Mouse (Mus musculus) gonadal fat pad, adult 2 months (tissue): Measurements from ENCODE around the gene Evc2. TPM values are rescaled to one million over a fixed set of nuclear protein-coding genes. Genes with fewer than 3 reads are reported as not detected.

Experiments used
- DNase-seq: peaks from one replicate; pipeline ENCODE4 v3.0.0-alpha.2; 2012; ENCODE audit warnings: low read depth
- polyA plus RNA-seq: library from polyadenylated mRNA; depleted of rRNA; stranded (reverse); fragments of >200 nt; gene quantifications from 2 replicates; pipeline ENCODE4 v1.2.3, GENCODE M21; 2012; rRNA removed

The Evc2 gene
- 11.9 and 12.5 TPM in 2 replicates for polyA plus RNA-seq

DNA sequence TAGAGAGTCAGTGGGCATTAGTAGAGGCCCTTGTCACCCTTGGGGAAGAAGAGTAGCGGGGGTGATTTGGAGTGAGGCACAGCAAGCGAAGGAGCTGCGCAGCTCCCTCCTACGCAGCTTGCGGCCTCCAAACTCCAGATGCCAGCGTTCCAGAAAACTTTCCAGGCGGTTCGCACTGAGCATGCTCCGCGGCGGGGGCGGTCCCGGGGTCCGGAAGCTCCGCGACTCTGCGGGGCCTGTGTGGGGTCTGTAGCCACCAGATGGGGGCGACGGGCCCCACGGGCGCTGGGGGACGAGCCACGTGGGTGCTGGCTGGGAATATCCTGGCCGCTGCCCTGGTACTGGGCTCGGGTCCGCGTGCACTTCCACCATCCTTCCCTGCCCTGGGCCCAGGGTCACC lies at the start of gene Evc2:
Evc2 (plus strand) TSS at position 212 of the 400 bp plus-strand sequence.
- no peak for DNase-seq

GRCm38 (mm10) chr5:37289236-37289635 lies 49.1 kb upstream of the Evc2 start:
- no peak for DNase-seq

GRCm38 (mm10) chr5:37290983-37291382 lies 47.3 kb upstream of the Evc2 start:
- DNase-seq, result no peak

GRCm38 (mm10) chr5:37296717-37297116 lies 41.6 kb upstream of the Evc2 start:
- DNase-seq, result no peak

- no peak for DNase-seq
Measured at GRCm38 (mm10) chr5:37298370-37298769, 39.9 kb upstream of the Evc2 start.

- DNase-seq, result no peak
Measured at GRCm38 (mm10) chr5:37310026-37310425, 28.3 kb upstream of the Evc2 start.

GRCm38 (mm10) chr5:37312980-37313722 lies 25.1 kb upstream of the Evc2 start:
- DNase-seq, result no peak

GRCm38 (mm10) chr5:37318715-37319114 lies 19.6 kb upstream of the Evc2 start:
- no peak for DNase-seq

DNA sequence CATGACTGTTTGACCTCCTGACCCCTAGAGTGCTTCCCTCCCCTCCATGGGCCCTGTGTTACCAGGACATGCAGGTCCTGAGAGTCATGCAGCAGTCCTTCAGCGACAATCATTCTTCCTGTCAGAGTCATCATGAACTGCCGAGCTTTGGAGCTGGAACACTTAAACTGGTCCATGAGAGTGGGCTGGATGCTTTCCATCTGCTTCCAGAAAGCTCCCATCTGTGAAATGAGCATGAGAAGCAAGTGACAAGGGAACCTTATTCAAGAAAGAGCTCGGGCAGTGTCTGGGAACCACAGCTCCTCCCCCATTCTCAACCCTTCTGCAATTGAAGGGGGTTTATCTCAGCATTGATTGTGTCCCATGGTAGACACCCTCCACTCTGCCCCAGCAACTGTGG lies 18.1 kb upstream of the Evc2 start:
- no peak for DNase-seq

DNA sequence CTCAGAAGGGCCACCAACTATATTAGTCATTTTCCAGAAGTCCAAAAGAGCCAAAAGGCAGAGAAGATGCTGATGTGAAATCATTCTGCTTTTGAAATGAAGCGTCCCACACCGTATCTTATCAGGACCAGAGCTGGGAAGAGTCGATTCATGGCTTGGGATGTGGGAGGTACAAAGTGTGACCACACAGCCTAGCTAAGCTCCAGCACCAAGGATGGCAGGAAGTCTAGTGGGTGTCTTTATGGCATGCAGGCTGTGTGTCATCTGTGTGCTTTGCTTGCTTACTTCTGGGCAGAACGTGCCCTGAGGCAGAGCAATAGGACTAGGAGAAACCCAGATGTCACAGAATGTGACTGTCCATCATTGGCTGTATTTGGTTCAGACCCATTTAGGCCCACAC lies 17.5 kb upstream of the Evc2 start:
- no peak for DNase-seq

- no peak for DNase-seq
Measured at GRCm38 (mm10) chr5:37326675-37327074, 11.6 kb upstream of the Evc2 start.

- DNase-seq, result no peak
Measured at GRCm38 (mm10) chr5:37330449-37331132, 7.7 kb upstream of the Evc2 start.

DNA sequence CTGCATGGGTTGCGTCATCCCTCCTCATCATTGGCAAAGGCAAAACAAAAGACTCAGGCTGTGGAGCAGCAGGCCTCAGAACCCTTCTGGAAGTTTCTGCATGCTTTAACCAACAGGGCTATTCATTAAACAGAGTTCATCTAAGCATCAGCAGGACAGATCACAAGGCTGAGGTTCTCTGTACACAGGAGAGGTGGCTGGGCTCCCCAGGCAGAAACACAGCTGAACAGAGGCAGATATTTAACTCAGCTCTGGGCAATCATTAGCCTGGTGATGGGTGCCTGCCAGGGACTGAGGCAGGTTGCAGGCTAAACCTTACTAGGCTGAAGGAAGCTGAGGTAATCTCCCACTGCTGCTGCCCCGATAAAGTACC lies 7.2 kb upstream of the Evc2 start:
- DNase-seq, result no peak

DNA sequence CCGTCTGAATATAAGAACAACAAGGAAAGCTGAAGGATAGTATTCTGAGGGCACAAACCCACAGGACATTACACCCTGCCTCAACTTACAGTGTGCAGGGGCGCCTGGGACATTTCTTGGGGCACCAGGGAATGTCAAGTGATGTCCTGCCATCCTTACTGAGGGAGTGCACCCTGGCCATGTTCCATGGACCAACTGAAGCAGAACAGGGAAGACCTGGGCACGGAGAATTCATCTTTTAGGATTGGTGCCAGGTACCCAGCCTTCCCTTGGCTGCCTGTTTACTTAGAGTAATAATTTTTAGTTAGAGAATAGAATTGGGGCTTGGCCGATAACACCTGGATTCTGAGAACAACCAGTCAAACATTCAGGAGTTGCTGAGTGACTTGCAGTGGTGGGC lies 6.2 kb upstream of the Evc2 start:
- DNase-seq, result no peak

DNA sequence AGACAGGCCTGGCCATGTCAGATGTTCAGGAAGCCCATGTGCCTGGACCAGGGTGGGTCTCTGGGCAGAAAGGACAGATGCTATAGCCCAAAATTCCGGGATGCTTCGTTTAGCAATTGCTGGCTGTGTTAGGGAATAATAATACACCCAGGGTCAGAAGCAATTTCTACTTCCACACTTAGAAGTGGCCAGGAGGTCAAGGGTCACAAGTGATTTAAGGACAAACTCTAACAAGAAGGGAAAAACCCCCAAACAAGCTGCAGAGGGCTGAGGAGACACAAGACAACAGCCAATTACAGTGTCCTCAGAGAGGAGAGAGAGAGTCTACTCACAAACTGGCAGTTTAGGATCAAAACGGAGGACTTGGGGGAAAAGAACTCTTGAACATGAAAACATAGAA lies 3.2 kb upstream of the Evc2 start:
- DNase-seq, result no peak

DNA sequence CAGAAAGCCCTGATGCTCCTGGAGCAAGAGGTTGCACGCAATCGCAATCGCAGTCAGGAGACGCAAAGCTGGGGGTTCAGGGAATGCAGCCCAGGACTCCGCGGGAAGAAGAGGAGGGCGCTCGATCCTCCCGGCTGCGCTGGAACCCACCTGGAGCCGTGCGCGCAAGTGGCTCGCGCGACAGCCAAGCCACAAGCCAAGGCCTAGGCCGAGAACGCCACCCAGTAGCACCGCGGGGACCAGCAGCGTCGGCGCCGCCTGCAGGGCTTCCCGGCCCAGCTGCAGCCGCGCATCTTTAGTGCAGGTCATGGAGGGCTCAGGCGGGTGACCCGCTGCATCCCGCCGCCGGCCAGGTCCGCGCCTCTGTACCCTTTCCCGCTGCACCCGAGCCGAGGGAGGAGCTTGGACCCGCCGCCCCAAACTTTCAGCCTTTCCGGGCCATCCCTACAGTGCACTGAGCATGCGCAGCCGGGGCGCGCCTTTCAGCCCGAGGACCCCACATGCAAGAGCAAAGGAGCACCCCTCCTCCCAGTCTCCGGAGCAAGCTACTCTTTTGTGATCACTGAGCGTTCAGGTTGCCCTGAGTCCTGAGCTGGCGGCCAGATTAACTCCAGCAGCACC lies 1.7 kb upstream of the Evc2 start, which contains the start of gene Evc:
Evc (minus strand) TSS at position 410 of the 621 bp plus-strand sequence.
- DNase-seq, result no peak

- no peak for DNase-seq
Measured at GRCm38 (mm10) chr5:37337696-37338095, 603 bp upstream of the Evc2 start.

GRCm38 (mm10) chr5:37343962-37344361 lies 5.7 kb downstream of the Evc2 start:
- no peak for DNase-seq

- no peak for DNase-seq
Measured at GRCm38 (mm10) chr5:37351791-37352190, 13.5 kb downstream of the Evc2 start.

- DNase-seq, result no peak
Measured at GRCm38 (mm10) chr5:37354385-37354784, 16.1 kb downstream of the Evc2 start.

DNA sequence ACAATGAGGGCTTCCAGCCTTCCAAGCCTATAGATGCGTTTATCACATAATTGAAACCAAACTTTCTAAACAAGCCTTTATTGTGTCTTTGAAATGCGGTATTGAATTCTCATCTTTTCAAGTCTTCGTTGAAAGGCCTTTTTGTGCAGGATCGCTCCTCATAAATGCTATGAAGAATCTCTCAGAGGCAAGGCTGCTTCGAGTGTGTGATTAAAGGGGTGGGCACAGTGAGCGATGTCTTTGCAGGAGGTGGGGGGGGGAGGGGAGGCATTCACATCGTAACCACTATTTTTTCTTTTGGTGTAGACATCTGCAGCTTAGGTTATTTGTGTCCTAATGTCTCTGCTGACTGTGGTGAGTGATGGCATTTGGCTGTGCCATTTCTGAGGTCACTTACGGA lies 17.7 kb downstream of the Evc2 start:
- no peak for DNase-seq

GRCm38 (mm10) chr5:37362618-37363017 lies 24.3 kb downstream of the Evc2 start:
- no peak for DNase-seq

DNA sequence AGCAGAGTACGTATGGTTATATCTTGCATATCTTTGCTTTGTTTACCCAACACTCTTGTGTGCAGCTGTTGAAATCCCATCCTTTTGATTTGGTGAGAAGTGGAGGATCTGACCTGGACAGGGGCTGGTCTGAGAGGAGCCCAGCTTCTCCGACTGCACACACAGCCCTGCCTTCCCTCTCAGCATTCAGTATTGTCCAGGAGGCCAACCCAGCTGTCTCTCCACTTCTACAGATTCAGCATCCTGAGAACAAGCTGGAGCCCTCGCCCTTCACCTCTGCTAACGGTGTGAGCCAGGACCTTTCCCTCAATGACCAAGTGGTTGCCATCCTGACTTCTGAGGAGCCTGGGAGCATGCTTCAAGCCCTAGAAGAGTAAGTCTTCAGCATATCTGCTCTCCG lies 25.0 kb downstream of the Evc2 start:
- no peak for DNase-seq
